Mouse (Mus musculus): Measurements from ENCODE around the gene Suv39h1. TPM values are rescaled to one million over a fixed set of nuclear protein-coding genes. Genes with fewer than 3 reads are reported as not detected.
"Not testable (repeated sequence)": the region's sequence is repeated elsewhere in the genome, so short reads cannot be mapped to it uniquely, and the experiment has no call there.

The Suv39h1 gene
- 77.3 and 77.8 TPM in 2 replicates for polyA plus RNA-seq (2016; fragmentation: Nextera tagmentation; extraction: Ambion mirVana)

DNA sequence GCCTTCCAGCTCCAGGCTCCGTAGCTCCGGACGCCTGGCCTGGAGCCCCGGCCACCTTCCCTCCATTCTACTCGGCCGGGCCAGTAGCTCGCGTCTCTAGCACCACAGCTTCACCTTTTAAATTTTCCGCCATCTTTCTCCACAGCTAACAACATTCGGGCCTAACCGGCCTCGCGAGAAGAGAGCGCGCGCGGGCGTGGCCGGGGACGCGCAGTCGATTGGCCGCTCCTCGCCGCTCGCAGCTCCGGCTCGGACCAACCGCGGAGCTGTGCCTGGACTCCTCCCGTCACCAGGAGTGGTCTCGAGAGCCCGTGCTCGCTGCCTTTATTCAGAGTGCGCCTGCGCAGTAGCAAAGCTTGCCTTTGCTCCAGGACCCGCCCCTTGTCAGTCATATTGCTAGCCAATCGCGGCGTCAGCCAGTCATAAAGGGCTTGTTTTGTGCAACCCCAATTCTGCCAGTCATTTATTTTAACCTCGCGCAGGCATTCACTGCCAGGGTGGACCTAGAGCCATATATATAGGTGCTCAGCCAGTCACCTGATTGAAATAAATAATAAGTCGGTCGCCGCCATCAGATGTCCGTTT, at the start of gene Suv39h1:
Gene Suv39h1, minus strand, starts transcription at position 331 of the 585 bp plus-strand sequence.
- H3K36me3 ChIP-seq = 0 out of 2 replicates have a peak, but pooled peaks cover 2% of the 10 kb centered on the region
- H3K27ac ChIP-seq = peak within 1 kb of the TSS; percentile 88
- peak within 1 kb of the TSS; percentile 49 for H3K4me2 ChIP-seq (replicated peaks)
- no peaks in the 10 kb centered on the region for H3K27me3 ChIP-seq
- H3K4me3 ChIP-seq = peak within 1 kb of the TSS; percentile 45
- 0 out of 2 replicates have a peak, but pooled peaks cover 4% of the 10 kb centered on the region for H3K4me1 ChIP-seq
- peak; percentile 95 for ATAC-seq (ENCODE audit: insufficient number of reproducible peaks, insufficient read depth, low FRiP score, low TSS enrichment)
- WGBS = 27% methylated on average over 46 of the region's 46 CpGs
- H3K9me3 ChIP-seq = no peaks in the 10 kb centered on the region
- peak within 1 kb of the TSS; percentile 63 for H3K9ac ChIP-seq

DNA sequence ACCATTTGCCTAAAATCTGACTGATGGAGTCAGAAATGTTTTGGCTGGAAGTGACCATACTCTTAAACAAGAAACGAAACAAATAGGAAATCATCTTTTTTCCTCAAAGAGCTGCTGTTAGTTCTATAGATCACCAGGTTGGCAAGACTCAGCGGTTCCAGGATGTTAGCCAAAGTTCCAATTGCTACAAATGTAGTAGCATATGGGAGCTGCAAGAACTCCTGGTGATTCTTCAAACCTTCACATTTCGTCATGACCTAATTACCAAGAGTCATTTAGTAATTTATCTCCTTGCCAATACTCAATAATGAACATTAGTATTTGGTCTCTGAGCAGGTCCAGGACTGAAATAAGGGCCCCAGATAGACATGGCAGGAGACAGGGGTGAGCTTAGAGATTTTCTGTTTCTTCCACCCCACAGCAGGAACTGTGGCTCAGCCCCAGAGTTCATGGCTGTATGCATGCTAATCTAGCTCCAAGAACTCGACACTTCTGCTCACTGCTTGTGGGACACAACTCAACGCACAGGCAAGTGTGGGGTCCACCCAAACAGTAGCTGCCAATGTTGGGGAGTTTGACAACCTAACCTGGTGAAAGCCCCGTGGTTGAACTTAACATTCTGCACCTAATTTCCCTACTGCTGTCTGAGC, 49.4 kb upstream of the Suv39h1 start:
- no peaks in the 10 kb centered on the region for H3K9me3 ChIP-seq
- no peak overlapping the region for H3K27ac ChIP-seq
- 83% methylated on average over 6 of the region's 6 CpGs for WGBS
- no peaks in the 10 kb centered on the region for H3K4me1 ChIP-seq
- no peak for ATAC-seq (ENCODE audit: insufficient number of reproducible peaks, insufficient read depth, low FRiP score, low TSS enrichment)
- H3K36me3 ChIP-seq = peaks cover 15% of the 10 kb centered on the region
- H3K27me3 ChIP-seq = no peaks in the 10 kb centered on the region
- no peak overlapping the region for H3K4me3 ChIP-seq
- H3K9ac ChIP-seq = no peak overlapping the region
- H3K4me2 ChIP-seq (replicated peaks) = no peak overlapping the region

DNA sequence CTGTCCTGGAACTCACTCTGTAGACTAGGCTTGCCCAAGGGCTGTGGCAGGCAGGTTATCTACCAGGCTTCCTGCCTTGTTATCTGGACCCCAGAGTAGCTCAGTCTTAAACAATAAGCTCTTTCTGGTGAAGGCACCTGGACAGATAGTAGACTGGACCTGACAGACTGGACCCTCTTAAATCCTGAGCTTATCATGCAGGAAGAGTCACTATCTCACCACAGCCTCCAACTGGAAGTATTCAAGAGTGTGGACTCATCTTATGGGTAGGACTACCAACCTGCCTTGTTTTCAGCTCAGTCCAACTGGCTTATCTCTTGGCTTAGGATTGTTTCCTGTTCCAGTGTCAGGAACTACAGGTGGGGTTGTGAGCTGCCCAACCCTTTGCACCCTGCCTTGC, 42.7 kb upstream of the Suv39h1 start:
- H3K4me2 ChIP-seq (replicated peaks) = no peak overlapping the region
- no peaks in the 10 kb centered on the region for H3K27me3 ChIP-seq
- H3K27ac ChIP-seq = no peak overlapping the region
- H3K9ac ChIP-seq = no peak overlapping the region
- no peaks in the 10 kb centered on the region for H3K36me3 ChIP-seq
- H3K9me3 ChIP-seq = no peaks in the 10 kb centered on the region
- ATAC-seq (ENCODE audit: insufficient number of reproducible peaks, insufficient read depth, low FRiP score, low TSS enrichment) = no peak
- no peaks in the 10 kb centered on the region for H3K4me1 ChIP-seq
- H3K4me3 ChIP-seq = no peak overlapping the region

DNA sequence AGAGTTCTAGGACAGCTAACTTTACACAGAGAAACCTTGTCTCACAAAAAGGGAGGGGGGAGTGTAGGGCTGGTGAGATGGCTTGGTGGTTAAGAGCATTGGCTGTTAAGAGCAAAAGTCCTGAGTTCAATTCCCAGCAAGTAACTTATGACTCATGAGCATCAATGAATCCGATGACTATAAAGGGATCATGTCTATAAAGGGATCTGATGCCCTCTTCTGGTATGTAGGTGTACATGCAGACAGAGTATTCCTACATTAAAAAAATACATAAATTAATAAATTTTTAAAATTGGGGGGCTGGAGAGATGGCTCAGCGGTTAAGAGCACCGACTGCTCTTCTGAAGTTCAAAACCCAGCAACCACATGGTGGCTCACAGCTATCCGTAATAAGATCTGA, 40.7 kb upstream of the Suv39h1 start:
- 74% methylated on average over 4 of the region's 4 CpGs for WGBS
- no peaks in the 10 kb centered on the region for H3K9me3 ChIP-seq
- H3K27ac ChIP-seq = no peak overlapping the region
- no peaks in the 10 kb centered on the region for H3K36me3 ChIP-seq
- no peak overlapping the region for H3K9ac ChIP-seq
- H3K4me1 ChIP-seq = no peaks in the 10 kb centered on the region
- no peak for ATAC-seq (ENCODE audit: insufficient number of reproducible peaks, insufficient read depth, low FRiP score, low TSS enrichment)
- H3K4me3 ChIP-seq = no peak overlapping the region
- no peak overlapping the region for H3K4me2 ChIP-seq (replicated peaks)
- H3K27me3 ChIP-seq = no peaks in the 10 kb centered on the region

DNA sequence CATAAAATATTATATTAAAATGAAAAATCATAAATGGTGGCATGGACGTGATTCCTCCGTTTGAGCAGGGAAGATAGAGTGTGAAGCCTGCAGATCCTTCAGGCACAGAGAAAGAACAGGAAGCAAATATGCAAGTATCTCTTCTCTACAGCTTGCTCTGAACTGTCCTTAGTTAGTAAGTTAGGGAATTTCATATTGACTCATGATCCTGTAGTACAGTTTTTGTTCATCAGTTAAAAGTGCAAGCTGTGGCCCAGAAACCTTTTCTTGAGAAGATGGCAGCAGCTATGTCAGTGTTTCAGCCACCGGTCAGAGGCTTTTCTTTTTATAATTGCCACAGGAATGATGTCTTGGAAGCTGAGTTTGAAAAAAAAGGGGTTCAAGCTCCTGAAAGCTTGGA, 30.5 kb upstream of the Suv39h1 start:
- Histone ChIP-seq H3K4me2 (replicated peaks) (no peak overlapping the region), H3K27me3 (no peaks in the 10 kb centered on the region), H3K9ac (no peak overlapping the region), H3K4me1 (0 out of 2 replicates have a peak, but pooled peaks cover 3% of the 10 kb centered on the region), H3K4me3 (no peak overlapping the region), H3K9me3 (no peaks in the 10 kb centered on the region), H3K36me3 (no peaks in the 10 kb centered on the region), H3K27ac (no peak overlapping the region)
- 90% methylated on average over 3 of the region's 3 CpGs for WGBS
- no peak for ATAC-seq (ENCODE audit: insufficient number of reproducible peaks, insufficient read depth, low FRiP score, low TSS enrichment)

DNA sequence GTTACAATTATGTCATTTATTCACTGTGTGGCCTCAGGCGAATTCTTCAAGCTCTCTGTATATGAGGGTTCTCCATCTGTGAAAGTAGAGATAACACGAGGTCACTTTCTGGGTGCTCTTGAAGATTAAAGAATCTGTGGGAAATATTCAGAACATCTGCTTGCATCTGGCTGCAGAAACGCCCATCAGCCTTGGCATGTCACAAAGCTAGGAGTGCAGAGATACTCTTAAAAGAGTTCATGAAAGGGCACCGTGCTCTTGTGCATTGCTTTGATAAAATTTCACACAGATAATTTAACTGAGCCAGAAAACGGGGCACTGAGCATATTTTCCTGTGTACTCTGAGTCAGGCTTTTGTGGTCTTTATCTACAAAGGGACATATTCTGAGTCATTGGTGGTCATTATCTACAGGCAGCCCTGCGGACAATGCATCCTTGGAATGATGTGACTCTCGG, 27.7 kb upstream of the Suv39h1 start:
- no peak overlapping the region for H3K9ac ChIP-seq
- no peaks in the 10 kb centered on the region for H3K9me3 ChIP-seq
- WGBS = 57% methylated on average over 7 of the region's 7 CpGs
- no peak for ATAC-seq (ENCODE audit: insufficient number of reproducible peaks, insufficient read depth, low FRiP score, low TSS enrichment)
- H3K36me3 ChIP-seq = no peaks in the 10 kb centered on the region
- H3K27me3 ChIP-seq = no peaks in the 10 kb centered on the region
- 0 out of 2 replicates have a peak, but pooled peaks cover 3% of the 10 kb centered on the region for H3K4me1 ChIP-seq
- H3K27ac ChIP-seq = no peak overlapping the region
- no peak overlapping the region for H3K4me3 ChIP-seq
- no peak overlapping the region for H3K4me2 ChIP-seq (replicated peaks)

DNA sequence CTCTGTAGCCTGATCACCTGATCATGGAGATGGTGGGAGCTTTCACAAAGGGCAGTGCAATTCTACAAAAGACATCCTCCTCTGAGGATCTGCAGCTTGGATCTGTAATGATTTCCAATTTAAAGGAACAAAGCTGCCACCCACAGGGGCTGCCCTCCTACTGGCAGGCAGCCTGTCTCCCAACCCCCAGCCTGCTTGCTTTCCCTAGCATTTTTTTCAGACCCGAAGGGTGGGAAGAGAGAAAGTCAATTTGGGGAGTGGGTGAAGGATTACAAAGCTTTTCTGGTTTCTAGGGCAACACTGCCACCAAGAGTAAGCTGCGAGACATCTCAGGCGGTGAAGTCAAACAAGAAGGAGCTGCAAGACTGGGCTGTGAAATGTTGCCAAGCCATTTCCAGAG, 26.5 kb upstream of the Suv39h1 start:
- 26% methylated on average over 3 of the region's 3 CpGs for WGBS
- Histone ChIP-seq H3K36me3 (no peaks in the 10 kb centered on the region), H3K4me1 (0 out of 2 replicates have a peak, but pooled peaks cover 3% of the 10 kb centered on the region), H3K9me3 (no peaks in the 10 kb centered on the region), H3K27me3 (no peaks in the 10 kb centered on the region), H3K27ac (0 out of 2 replicates have a peak overlapping the region, but pooled peaks have one; percentile 50), H3K9ac (no peak overlapping the region), H3K4me2 (replicated peaks) (no peak overlapping the region), H3K4me3 (no peak overlapping the region)
- no peak for ATAC-seq (ENCODE audit: insufficient number of reproducible peaks, insufficient read depth, low FRiP score, low TSS enrichment)

DNA sequence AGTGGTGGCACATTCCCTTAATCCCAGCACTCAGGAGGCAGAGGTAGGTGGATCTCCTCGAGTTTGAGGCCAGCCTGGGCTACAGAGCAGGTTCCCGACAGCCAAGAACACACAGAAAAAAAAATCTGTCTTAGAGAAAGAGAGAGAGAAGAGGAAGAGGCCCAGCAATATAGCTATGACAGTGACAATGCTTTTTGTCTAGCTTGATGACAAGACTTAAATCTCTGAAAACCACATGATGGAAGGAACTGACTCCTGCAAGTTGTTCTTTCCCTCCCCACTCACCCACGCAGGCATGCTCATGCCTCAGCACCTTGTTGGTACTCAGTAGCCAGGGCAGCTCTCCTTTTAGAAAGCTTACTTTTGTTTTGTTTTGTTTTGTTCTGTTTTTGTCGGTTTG, 24.9 kb upstream of the Suv39h1 start:
- no peak overlapping the region for H3K9ac ChIP-seq
- no peak overlapping the region for H3K4me3 ChIP-seq
- no peak overlapping the region for H3K27ac ChIP-seq
- no peak for ATAC-seq (ENCODE audit: insufficient number of reproducible peaks, insufficient read depth, low FRiP score, low TSS enrichment)
- 67% methylated on average over 4 of the region's 4 CpGs for WGBS
- 0 out of 2 replicates have a peak, but pooled peaks cover 3% of the 10 kb centered on the region for H3K4me1 ChIP-seq
- H3K4me2 ChIP-seq (replicated peaks) = no peak overlapping the region
- H3K9me3 ChIP-seq = no peaks in the 10 kb centered on the region
- H3K36me3 ChIP-seq = no peaks in the 10 kb centered on the region
- H3K27me3 ChIP-seq = no peaks in the 10 kb centered on the region

DNA sequence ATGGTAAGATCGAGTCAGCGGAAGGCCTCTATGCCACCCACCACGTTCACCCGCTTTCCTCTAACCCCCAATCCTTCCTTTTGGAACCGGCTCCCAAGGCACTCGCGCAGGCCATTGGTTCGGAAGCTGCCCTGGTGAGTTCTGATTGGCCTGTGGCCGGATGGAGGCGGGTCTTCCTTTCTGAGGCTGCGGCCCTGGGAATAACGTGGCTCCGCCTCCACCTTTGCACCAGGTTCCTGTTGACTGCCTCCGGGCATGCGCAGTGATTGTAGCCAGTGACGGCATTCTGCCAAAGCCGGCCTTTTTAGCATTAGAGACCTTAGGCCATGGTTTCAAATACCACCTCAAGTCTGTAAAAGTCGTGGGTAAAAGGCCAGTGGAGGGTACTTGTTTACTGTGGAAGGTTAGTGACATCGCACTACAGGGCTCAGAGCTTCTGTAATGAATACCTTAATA, 22.3 kb upstream of the Suv39h1 start:
- Histone ChIP-seq H3K9ac (no peak overlapping the region), H3K4me3 (peak overlapping the region; percentile 23), H3K27ac (no peak overlapping the region), H3K27me3 (no peaks in the 10 kb centered on the region), H3K4me2 (replicated peaks) (peak overlapping the region; percentile 40), H3K9me3 (no peaks in the 10 kb centered on the region), H3K4me1 (0 out of 2 replicates have a peak, but pooled peaks cover 3% of the 10 kb centered on the region), H3K36me3 (no peaks in the 10 kb centered on the region)
- peak; percentile 94 for ATAC-seq (ENCODE audit: insufficient number of reproducible peaks, insufficient read depth, low FRiP score, low TSS enrichment)
- WGBS = 21% methylated on average over 19 of the region's 19 CpGs

DNA sequence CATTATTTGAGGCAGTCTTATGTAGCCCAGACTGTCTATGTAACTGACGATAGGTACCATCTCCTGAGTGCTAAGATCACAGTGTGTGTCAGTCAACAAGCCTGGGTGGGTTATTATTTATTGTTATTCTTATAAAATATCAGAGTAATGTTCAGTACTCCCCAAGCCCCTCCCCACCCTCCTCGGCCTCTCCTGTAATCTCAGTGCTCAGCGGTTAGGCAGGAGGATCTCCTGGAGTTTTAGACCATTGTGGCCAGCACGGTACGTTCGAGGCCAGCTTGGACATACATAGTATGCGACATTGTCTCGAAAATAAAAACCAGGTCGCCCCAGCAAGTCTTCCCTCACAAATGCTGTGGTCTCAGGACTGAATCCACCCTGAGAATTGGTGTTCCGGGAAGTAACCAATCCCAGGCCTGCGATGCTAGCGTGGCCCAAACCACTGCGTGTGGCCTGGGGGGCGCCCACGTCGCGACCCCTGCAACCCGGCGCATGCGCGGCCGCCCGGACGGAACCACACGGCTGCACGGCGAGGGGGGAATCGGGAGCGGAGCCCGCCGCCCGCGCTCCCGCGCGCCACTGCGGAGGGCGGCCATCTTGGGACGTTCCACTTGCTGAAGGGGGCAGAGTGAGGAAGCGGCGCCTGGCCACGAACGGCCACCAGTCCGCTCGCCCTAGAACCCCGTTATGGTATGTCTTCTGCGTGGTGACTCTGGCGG, 21.7 kb upstream of the Suv39h1 start:
- not testable (repeated sequence) for H3K36me3 ChIP-seq, H3K4me1 ChIP-seq, H3K27ac ChIP-seq, H3K9ac ChIP-seq, H3K27me3 ChIP-seq, H3K9me3 ChIP-seq
- WGBS = 28% methylated on average over 24 of the region's 48 CpGs
- Histone ChIP-seq H3K4me2 (replicated peaks) (peak overlapping the region; percentile 29), H3K4me3 (peak overlapping the region; percentile 25; the same call in 1 of the 2 replicates)
- ATAC-seq (ENCODE audit: insufficient number of reproducible peaks, insufficient read depth, low FRiP score, low TSS enrichment) = peak; percentile 88

DNA sequence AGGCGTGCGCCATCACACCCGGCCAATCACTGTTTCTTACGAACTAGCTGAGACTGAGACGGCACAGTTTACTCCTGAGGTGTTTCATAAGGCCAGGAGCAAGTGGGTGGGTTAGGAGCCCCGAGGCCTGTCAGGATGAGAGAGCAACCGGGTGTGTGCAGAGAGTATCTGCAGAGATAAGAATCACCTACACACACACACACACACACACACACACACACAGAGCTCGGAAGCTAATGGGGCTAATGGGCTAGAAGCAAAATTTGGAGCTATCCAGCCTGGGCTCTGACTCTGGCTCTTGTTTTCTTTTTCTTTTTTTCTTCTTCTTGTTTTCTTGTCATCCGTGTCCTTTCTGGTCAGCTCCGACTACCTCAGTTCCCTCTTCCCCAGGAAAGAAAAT, 21.0 kb upstream of the Suv39h1 start:
- Histone ChIP-seq H3K9me3 (no peaks in the 10 kb centered on the region), H3K27ac (no peak overlapping the region), H3K4me3 (no peak overlapping the region), H3K36me3 (no peaks in the 10 kb centered on the region), H3K27me3 (no peaks in the 10 kb centered on the region), H3K4me2 (replicated peaks) (peak overlapping the region; percentile 29), H3K4me1 (0 out of 2 replicates have a peak, but pooled peaks cover under 1% of the 10 kb centered on the region), H3K9ac (no peak overlapping the region)
- no peak for ATAC-seq (ENCODE audit: insufficient number of reproducible peaks, insufficient read depth, low FRiP score, low TSS enrichment)
- WGBS = 82% methylated on average over 10 of the region's 10 CpGs

All from embryonic facial prominence, embryonic 12.5 days (tissue).